Comparison of ENCODE assay signal across 33 mouse cellular contexts in genomic region chr6:54280248-54280647, GRCm38 (mm10).
"Had no signal": no experiment of that assay in that cellular context is flagged by ENCODE, and none has a peak within 500 bp of the region (broad histone marks: within the 10 kb centered on the region; RNA-seq: fewer than 3 reads in every experiment).

No protein-coding gene starts in this region.

- H3K9me3 ChIP-seq: heart, embryonic 10.5 days; heart, embryonic 15.5 days; hindbrain, embryonic 10.5 days; hindbrain, embryonic 12.5 days; hindbrain, embryonic 13.5 days; hindbrain, embryonic 15.5 days; intestine, embryonic 15.5 days; kidney, embryonic 15.5 days had no signal

- H3K9ac ChIP-seq: heart, embryonic 15.5 days; hindbrain, embryonic 12.5 days; hindbrain, embryonic 13.5 days; hindbrain, embryonic 14.5 days; hindbrain, embryonic 15.5 days; intestine, embryonic 15.5 days; kidney, embryonic 15.5 days had no signal

- DNase-seq: heart, postnatal 10 days; heart, postnatal 14 days; heart, postnatal 36 days; heart, postnatal 4 days; kidney, adult 11 months; kidney, adult 18-20 months; kidney, adult 2 months; kidney, adult 8-10 months; kidney, adult 9 months; kidney, postnatal 10 days; kidney, postnatal 14 days; kidney, postnatal 25 days; kidney, postnatal 36 days; kidney, postnatal 4 days; layer of hippocampus, adult 9-11 months; layer of hippocampus, postnatal 36 days had no signal

- H3K4me2 ChIP-seq: heart, embryonic 15.5 days; hindbrain, embryonic 12.5 days; hindbrain, embryonic 13.5 days; hindbrain, embryonic 14.5 days; hindbrain, embryonic 15.5 days; intestine, embryonic 15.5 days; kidney, embryonic 15.5 days had no signal

- H3K4me3 ChIP-seq: heart, embryonic 10.5 days; heart, embryonic 15.5 days; hindbrain, embryonic 10.5 days; hindbrain, embryonic 12.5 days; hindbrain, embryonic 13.5 days; hindbrain, embryonic 15.5 days; intestine, embryonic 15.5 days; kidney, embryonic 15.5 days; layer of hippocampus, adult 2 months; left cerebral cortex, adult 2 months had no signal

- H3K36me3 ChIP-seq: heart, embryonic 10.5 days; heart, embryonic 15.5 days; hindbrain, embryonic 10.5 days; hindbrain, embryonic 12.5 days; hindbrain, embryonic 13.5 days; hindbrain, embryonic 15.5 days; intestine, embryonic 15.5 days; kidney, embryonic 15.5 days had no signal

- ATAC-seq: hindbrain, embryonic 16.5 days; hindbrain, postnatal 0 days; inflammation-experienced regulatory T-cells, adult 6 months; intestine, embryonic 16.5 days; intestine, postnatal 0 days had no signal

- H3K27ac ChIP-seq: hindbrain, embryonic 10.5 days; hindbrain, embryonic 12.5 days; hindbrain, embryonic 13.5 days; hindbrain, embryonic 14.5 days; hindbrain, embryonic 15.5 days; hindbrain, postnatal 0 days; intestine, embryonic 15.5 days; kidney, embryonic 15.5 days; kidney, postnatal 0 days; layer of hippocampus, adult 2 months; left cerebral cortex, adult 2 months had no signal

- H3K27me3 ChIP-seq: heart, embryonic 15.5 days; hindbrain, embryonic 12.5 days; hindbrain, embryonic 13.5 days; hindbrain, embryonic 15.5 days; intestine, embryonic 15.5 days had no signal
